Mouse (Mus musculus) C2C12 (cell line): Measurements from ENCODE around the gene Gm20388. TPM values are rescaled to one million over a fixed set of nuclear protein-coding genes. Genes with fewer than 3 reads are reported as not detected.

Source experiments
- H3K27me3 ChIP-seq: one replicate; pipeline ENCODE4 v1.6.1; 2011; ENCODE audit not compliant: control insufficient read depth, insufficient read depth, insufficient read length
- H3K36me3 ChIP-seq: one replicate; pipeline ENCODE4 v1.6.1; 2011; ENCODE audit not compliant: control insufficient read depth, insufficient read depth
- H3K4me3 ChIP-seq: one replicate; pipeline ENCODE4 v1.5.1; 2011; ENCODE audit warnings: mild to moderate bottlenecking, control low read depth; ENCODE audit not compliant: poor library complexity, insufficient read depth, severe bottlenecking
- H3K79me2 ChIP-seq: one replicate; pipeline ENCODE4 v1.6.1; 2011; ENCODE audit not compliant: control insufficient read depth, insufficient read depth
- H3K79me3 ChIP-seq: one replicate; pipeline ENCODE4 v1.6.1; 2011; ENCODE audit warnings: low read depth, control low read depth
- H3ac ChIP-seq: one replicate; pipeline ENCODE3; 2011; ENCODE audit warnings: low read depth; ENCODE audit not compliant: control insufficient read depth, insufficient read length
- CEBPB ChIP-seq: IDR thresholded peaks from one replicate; pipeline ENCODE4 v1.6.1; 2011; ENCODE audit warnings: low read depth, mild to moderate bottlenecking, control low read depth, moderate library complexity
- CTCF ChIP-seq: IDR thresholded peaks from one replicate; pipeline ENCODE4 v1.5.1; 2011; ENCODE audit not compliant: control insufficient read depth, insufficient read depth, insufficient read length
- FOSL1 ChIP-seq: IDR thresholded peaks from one replicate; pipeline ENCODE4 v1.8.0; 2011; ENCODE audit warnings: mild to moderate bottlenecking, low read length; ENCODE audit not compliant: poor library complexity, insufficient read depth, severe bottlenecking
- MAX ChIP-seq: IDR thresholded peaks from one replicate; pipeline ENCODE4 v1.6.1; 2011; ENCODE audit warnings: mild to moderate bottlenecking, control low read depth
- MYOD1 ChIP-seq: IDR thresholded peaks from one replicate; pipeline ENCODE4 v1.6.1; 2011; ENCODE audit warnings: low read depth; ENCODE audit not compliant: control insufficient read depth, insufficient read length
- MYOG ChIP-seq: IDR thresholded peaks from one replicate; pipeline ENCODE4 v1.6.1; 2011; ENCODE audit not compliant: control insufficient read depth, insufficient read length; ENCODE audit errors: extremely low read depth
- USF1 ChIP-seq: IDR thresholded peaks from one replicate; pipeline ENCODE4 v1.6.1; 2011; ENCODE audit warnings: low read depth, mild to moderate bottlenecking, control low read depth, moderate library complexity
- polyA plus RNA-seq: library from polyadenylated mRNA; unstranded; fragments of >200 nt; fragmentation: generic; extraction: Trizol; gene quantifications from one replicate; pipeline ENCODE4 v1.2.1, GENCODE M21; 2012; ENCODE audit warnings: missing spikeins

Gm20388 gene
- polyA plus RNA-seq, 1 experiment = 15.0 TPM

- no peaks in the 10 kb centered on the region for H3K79me2 ChIP-seq
- no peaks in the 10 kb centered on the region for H3K79me3 ChIP-seq
- TF ChIP-seq MYOG (no peak), MAX (no peak), MYOD1 (no peak), CTCF (no peak), CEBPB (no peak), FOSL1 (no peak), USF1 (no peak)
- H3K27me3 ChIP-seq = no peaks in the 10 kb centered on the region
- H3ac ChIP-seq = no peak overlapping the region
- no peaks in the 10 kb centered on the region for H3K36me3 ChIP-seq
- no peak overlapping the region for H3K4me3 ChIP-seq
Observed at GRCm38 (mm10) chr8:123708729-123709128, 3798.1 kb downstream of the Gm20388 start.

GRCm38 (mm10) chr8:123710335-123710734, 3799.7 kb downstream of the Gm20388 start:
- H3K4me3 ChIP-seq = no peak overlapping the region
- no peaks in the 10 kb centered on the region for H3K79me3 ChIP-seq
- H3K27me3 ChIP-seq = no peaks in the 10 kb centered on the region
- H3ac ChIP-seq = no peak overlapping the region
- no peaks in the 10 kb centered on the region for H3K79me2 ChIP-seq
- TF ChIP-seq MAX (no peak), MYOD1 (no peak), CTCF (no peak), FOSL1 (no peak), USF1 (no peak), MYOG (no peak), CEBPB (no peak)
- no peaks in the 10 kb centered on the region for H3K36me3 ChIP-seq

- Histone ChIP-seq H3K4me3 (no peak overlapping the region), H3K36me3 (no peaks in the 10 kb centered on the region)
Observed at GRCm38 (mm10) chr8:123714451-123714850, 3803.8 kb downstream of the Gm20388 start.

GRCm38 (mm10) chr8:123715916-123716592, 3805.4 kb downstream of the Gm20388 start:
- no peaks in the 10 kb centered on the region for H3K79me3 ChIP-seq
- H3K4me3 ChIP-seq = no peak overlapping the region
- no peaks in the 10 kb centered on the region for H3K27me3 ChIP-seq
- no peak for TF ChIP-seq CEBPB
- no peak for TF ChIP-seq USF1
- no peak for TF ChIP-seq MYOD1
- TF ChIP-seq CTCF = no peak
- no peak for TF ChIP-seq MAX
- TF ChIP-seq MYOG = no peak
- TF ChIP-seq FOSL1 = no peak
- H3ac ChIP-seq = no peak overlapping the region
- H3K79me2 ChIP-seq = no peaks in the 10 kb centered on the region
- H3K36me3 ChIP-seq = no peaks in the 10 kb centered on the region

More at GRCm38 (mm10) chr8:123714451-123714850, 3803.8 kb downstream of the Gm20388 start:
- no peak for TF ChIP-seq USF1
- no peak for TF ChIP-seq MAX
- TF ChIP-seq FOSL1 = no peak
- no peak for TF ChIP-seq CEBPB
- no peak for TF ChIP-seq MYOG
- TF ChIP-seq MYOD1 = no peak
- TF ChIP-seq CTCF = no peak
- no peaks in the 10 kb centered on the region for H3K79me3 ChIP-seq
- H3ac ChIP-seq = no peak overlapping the region
- H3K79me2 ChIP-seq = no peaks in the 10 kb centered on the region
- no peaks in the 10 kb centered on the region for H3K27me3 ChIP-seq

GRCm38 (mm10) chr8:123717104-123717503, 3806.5 kb downstream of the Gm20388 start:
- Histone ChIP-seq H3K79me2 (no peaks in the 10 kb centered on the region), H3K79me3 (no peaks in the 10 kb centered on the region), H3ac (peak overlapping the region; percentile 31), H3K4me3 (no peak overlapping the region), H3K27me3 (no peaks in the 10 kb centered on the region), H3K36me3 (no peaks in the 10 kb centered on the region)
- TF ChIP-seq MYOD1 = no peak
- no peak for TF ChIP-seq MYOG
- no peak for TF ChIP-seq MAX
- no peak for TF ChIP-seq USF1
- TF ChIP-seq FOSL1 = no peak
- no peak for TF ChIP-seq CTCF
- no peak for TF ChIP-seq CEBPB
